Mouse (Mus musculus) kidney, adult 2 months (tissue): ENCODE measurements around the gene Zfp385a. TPM values are rescaled to one million over a fixed set of nuclear protein-coding genes. Genes with fewer than 3 reads are reported as not detected.

Experiments used
- DNase-seq: peaks from one replicate; pipeline ENCODE4 v3.0.0; 2021
- H3K27ac ChIP-seq: fragments of 200-500 bp; 2 replicates; pipeline ENCODE4 v1.5.1; 2012; ENCODE audit warnings: low read depth, low read length, control low read depth, inconsistent platforms; ENCODE audit not compliant: insufficient read depth
- H3K27me3 ChIP-seq: fragments of 200-500 bp; replicated peaks from 2 replicates; pipeline ENCODE4 v1.6.1; 2012; ENCODE audit warnings: mild to moderate bottlenecking, moderate library complexity, low read length, inconsistent platforms; ENCODE audit not compliant: control insufficient read depth, insufficient read depth
- H3K36me3 ChIP-seq: fragments of 200-500 bp; 2 replicates; pipeline ENCODE4 v1.6.1; 2012; ENCODE audit warnings: mild to moderate bottlenecking, moderate library complexity, low read length, inconsistent platforms; ENCODE audit not compliant: control insufficient read depth, insufficient read depth
- H3K4me1 ChIP-seq: fragments of 200-500 bp; 2 replicates; pipeline ENCODE4 v1.6.1; 2011; ENCODE audit warnings: low read length; ENCODE audit not compliant: control insufficient read depth, insufficient read depth
- H3K4me3 ChIP-seq: fragments of 200-500 bp; 2 replicates; pipeline ENCODE4 v1.5.1; 2011; ENCODE audit warnings: mild to moderate bottlenecking, low read depth, low read length, control low read depth; ENCODE audit not compliant: insufficient read depth
- CTCF ChIP-seq: fragments of 200-500 bp; conservative IDR thresholded peaks from 2 replicates; pipeline ENCODE4 v1.5.1; 2011; ENCODE audit warnings: low read depth, mild to moderate bottlenecking, control low read depth, low read length, moderate library complexity, mixed read lengths; ENCODE audit not compliant: insufficient read depth, insufficient read length
- POLR2A ChIP-seq: fragments of 200-500 bp; IDR thresholded peaks from one replicate; pipeline ENCODE4 v1.6.1; 2011; ENCODE audit warnings: low read depth, low read length, control low read depth
- WGBS: fragments of 180-500 bp; shearing (Covaris S2); methylation state at CpG from one replicate; pipeline ENCODE4 v1.1.7; 2018; 5-methylcytosine and 5-hydroxymethylcytosine counted together
- polyA plus RNA-seq: library from polyadenylated mRNA; depleted of rRNA; stranded (reverse); fragments of >200 nt; gene quantifications from 2 replicates; pipeline ENCODE4 v1.2.3, GENCODE M21; 2012

Gene Zfp385a
- polyA plus RNA-seq, 1 experiment = 6.1 TPM

DNA sequence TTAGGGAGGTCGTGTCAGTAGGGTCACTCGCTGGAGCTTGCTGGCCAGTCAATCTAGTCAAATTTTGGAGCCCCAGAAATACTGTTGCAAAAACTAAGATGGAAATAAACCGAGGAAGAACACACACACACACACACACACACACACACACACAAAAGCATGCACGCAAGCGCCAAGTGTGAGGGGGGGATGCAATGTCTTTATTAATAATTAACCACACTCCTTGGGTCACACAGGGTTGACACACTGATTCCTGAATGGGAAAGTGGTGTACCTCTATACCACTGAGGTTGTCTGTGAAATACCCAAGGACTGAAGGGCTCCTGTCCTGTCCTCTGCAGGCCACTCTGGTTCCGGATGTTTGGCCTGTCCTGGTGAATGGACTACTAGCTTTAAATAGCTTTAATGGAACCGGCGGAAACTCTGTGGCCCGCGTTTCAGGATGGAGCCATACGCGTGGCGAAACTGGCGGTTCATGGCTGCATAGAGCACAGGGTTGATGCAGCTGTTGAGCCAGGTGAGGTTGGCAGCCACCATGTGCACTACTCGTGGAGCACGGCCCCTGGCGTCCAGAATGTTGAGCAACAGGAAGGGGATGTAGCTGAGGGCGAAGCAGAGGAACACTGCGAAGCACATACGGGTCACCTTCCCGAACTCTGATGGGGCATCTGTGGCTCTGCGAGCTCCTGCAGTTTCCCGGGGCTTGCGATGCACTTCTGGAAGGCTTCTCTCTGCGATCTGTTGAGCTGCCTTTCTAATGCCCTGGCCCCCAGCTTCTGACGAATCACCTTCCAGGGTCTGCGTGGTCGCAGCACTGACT, 31.6 kb downstream of the Zfp385a start:
- WGBS = 39% methylated on average over 28 of the region's 28 CpGs
- Histone ChIP-seq H3K4me3 (no peak overlapping the region), H3K27me3 (no peaks in the 10 kb centered on the region), H3K4me1 (peaks cover 29% of the 10 kb centered on the region), H3K27ac (no peak overlapping the region), H3K36me3 (no peaks in the 10 kb centered on the region)
- DNase-seq = peak; percentile 52
- no peak for TF ChIP-seq POLR2A
- peak; percentile 47 for TF ChIP-seq CTCF

DNA sequence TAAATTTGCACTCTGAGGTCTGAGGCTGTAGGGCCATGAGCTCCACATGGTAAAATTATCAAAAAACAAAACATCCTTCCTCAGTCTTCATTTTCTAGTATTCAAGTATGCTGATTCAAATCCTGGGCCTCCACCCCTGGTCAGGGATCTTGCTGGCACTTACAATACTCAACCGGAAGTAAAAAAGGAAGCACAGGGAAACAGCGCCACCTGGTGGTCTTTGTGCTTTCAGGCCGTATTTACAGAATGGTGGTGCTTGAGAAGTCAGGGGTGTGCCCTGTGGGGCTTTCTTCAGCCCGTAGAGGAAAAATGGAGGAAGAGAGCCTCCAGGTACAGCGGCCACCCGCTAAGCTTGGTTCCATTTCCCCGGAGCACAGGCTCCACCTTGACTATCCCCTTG, 32.8 kb downstream of the Zfp385a start:
- 3% methylated on average over 7 of the region's 7 CpGs for whole genome bisulfite sequencing
- H3K4me1 ChIP-seq = peaks cover 29% of the 10 kb centered on the region
- TF ChIP-seq POLR2A (no peak), CTCF (peak; percentile 92)
- H3K27me3 ChIP-seq = no peaks in the 10 kb centered on the region
- peak; percentile 97 for DNase-seq
- no peak overlapping the region for H3K4me3 ChIP-seq
- peak overlapping the region; percentile 95 for H3K27ac ChIP-seq
- H3K36me3 ChIP-seq = no peaks in the 10 kb centered on the region

DNA sequence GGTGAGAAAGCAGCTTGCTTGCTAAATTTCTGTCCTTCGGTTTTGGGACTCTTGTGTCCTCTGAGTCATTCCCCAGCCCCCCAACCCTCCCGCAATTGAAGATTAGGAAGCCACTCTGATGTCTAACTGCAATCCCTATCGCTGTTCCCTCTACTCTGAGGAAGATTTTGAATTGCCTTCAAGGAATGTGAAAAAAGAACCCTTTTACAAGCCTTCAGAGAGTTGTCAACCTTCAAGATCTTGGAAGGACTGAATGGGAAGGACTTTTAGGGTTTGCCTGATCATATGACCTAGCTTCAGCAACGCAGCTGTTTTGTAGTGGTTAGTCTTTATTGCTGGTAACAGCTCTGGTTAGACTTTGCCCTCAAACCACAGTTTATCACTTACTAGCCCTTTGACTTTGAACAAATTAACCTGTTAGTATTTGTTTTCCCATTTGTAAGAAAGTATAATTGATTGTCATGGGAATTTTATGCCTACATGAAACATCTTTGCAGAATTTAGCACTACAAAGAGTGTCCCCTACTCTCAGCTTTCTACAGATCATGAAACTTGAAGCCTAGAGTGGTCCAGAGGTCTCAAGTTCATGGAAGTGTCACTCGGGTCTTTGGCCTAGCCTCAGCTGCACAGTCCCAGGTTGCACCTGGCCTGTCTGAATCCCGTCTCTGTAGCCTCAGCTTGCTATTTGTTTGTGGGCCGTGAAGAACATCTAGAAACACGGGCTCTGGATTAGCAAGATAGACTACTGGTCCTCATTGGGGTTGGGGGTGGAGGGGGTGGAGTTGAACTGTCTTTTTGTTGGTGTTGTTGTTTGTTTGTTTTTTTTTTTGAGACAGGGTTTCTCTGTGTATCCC, 33.9 kb downstream of the Zfp385a start:
- peak overlapping the region; percentile 97 for H3K27ac ChIP-seq
- 32% methylated on average over 8 of the region's 8 CpGs for WGBS
- H3K36me3 ChIP-seq = no peaks in the 10 kb centered on the region
- peak; percentile 88 for DNase-seq
- TF ChIP-seq CTCF (no peak), POLR2A (no peak)
- H3K4me3 ChIP-seq = peak overlapping the region; percentile 53
- H3K27me3 ChIP-seq = no peaks in the 10 kb centered on the region
- peaks cover 29% of the 10 kb centered on the region for H3K4me1 ChIP-seq

DNA sequence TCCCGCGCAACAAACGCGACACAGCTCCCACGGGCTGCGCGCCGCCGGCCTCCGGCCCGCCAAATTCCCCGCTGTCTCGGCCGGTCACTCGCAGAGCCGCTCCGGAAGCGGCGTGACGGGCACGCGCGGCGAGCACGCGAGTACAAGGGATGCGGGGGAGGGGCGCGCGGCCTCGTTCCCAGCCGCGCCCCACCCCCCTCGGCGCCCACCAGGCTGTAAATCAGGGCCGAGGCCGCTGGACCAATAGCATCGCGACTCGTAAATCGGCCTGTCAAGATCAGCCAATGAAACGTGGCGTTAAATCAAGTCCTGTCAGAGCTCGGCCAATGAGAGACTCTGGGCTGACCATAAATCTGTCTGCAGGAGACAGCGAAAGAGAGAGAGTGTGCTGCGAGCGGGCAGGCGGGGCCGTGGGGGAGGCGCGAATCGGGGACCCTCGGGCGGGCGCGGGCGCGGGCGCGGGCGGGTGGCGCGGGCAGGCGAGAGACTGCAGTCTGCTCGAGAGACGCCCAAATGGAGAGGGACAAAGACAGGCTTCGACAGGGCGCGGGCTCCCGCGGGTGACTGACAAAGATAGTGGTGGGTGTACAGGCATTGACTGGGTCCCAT, 34.7 kb downstream of the Zfp385a start:
- H3K4me3 ChIP-seq = peak overlapping the region; percentile 53
- no peaks in the 10 kb centered on the region for H3K36me3 ChIP-seq
- peaks cover 33% of the 10 kb centered on the region for H3K4me1 ChIP-seq
- peak overlapping the region; percentile 97 for H3K27ac ChIP-seq
- WGBS = under 1% methylated on average over 70 of the region's 71 CpGs
- DNase-seq = peak; percentile 99
- TF ChIP-seq POLR2A (peak; percentile 38), CTCF (no peak)
- no peaks in the 10 kb centered on the region for H3K27me3 ChIP-seq

DNA sequence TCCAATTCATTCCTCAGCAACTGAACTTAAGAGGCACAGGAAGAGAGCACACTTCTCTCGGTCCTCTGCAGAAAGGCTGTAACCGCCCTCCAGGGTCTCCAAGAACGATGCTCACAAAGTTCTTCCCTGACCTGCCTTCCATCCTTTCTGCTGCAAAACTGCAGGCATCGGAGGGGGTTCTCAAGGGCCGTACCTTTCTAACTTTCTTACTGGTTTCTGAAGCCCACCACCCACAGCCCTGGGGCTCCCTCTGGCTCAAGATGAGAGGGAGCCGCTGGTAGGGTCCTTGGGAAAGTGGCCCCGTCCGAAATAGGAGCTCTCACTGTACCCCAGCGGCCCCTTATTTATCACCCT, 35.3 kb downstream of the Zfp385a start:
- Histone ChIP-seq H3K36me3 (no peaks in the 10 kb centered on the region), H3K4me1 (peaks cover 33% of the 10 kb centered on the region), H3K27me3 (no peaks in the 10 kb centered on the region), H3K4me3 (peak overlapping the region; percentile 46), H3K27ac (peak overlapping the region; percentile 67)
- no peak for DNase-seq
- under 1% methylated on average over 9 of the region's 9 CpGs for WGBS
- TF ChIP-seq POLR2A = no peak
- TF ChIP-seq CTCF = no peak

DNA sequence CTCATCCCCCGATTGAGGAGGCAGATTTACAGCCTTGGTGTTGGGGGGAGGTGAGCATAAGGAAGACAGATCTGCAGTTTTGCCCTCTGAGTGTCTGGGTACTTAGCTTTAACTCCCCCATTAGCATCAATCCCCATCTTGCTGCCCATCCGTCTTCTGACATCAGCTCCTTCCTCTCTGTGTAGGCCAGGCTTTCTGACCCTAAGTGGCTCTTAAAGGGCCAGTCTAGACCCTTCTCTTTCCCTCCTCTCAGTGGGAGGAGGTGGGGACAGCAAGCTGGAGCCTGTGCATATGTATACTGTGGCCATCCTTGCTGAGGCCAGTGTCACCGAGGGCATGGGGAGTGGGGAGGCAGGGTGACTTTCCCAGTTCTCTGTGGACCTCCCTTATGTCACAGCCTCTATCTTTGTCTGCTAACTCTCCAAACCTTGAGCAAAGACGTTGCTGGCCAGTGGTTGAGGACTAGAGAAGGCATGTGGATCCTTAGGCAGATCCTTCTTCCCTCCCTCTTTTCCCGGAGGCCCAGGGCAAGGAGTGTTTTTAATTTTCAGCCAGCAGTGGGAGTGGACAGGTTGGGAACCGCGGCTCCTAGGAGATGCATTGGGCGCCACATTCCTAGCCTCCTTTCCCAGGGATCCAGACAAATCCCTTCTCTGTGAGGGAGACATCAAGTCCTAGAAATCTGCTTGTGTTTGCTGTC, 35.8 kb downstream of the Zfp385a start:
- DNase-seq = peak; percentile 52
- WGBS = 15% methylated on average over 8 of the region's 8 CpGs
- Histone ChIP-seq H3K36me3 (no peaks in the 10 kb centered on the region), H3K27me3 (no peaks in the 10 kb centered on the region), H3K4me3 (peak overlapping the region; percentile 46; the same call in 1 of the 2 replicates), H3K27ac (peak overlapping the region; percentile 67), H3K4me1 (peaks cover 33% of the 10 kb centered on the region)
- TF ChIP-seq POLR2A = no peak
- TF ChIP-seq CTCF = no peak
